Mouse (Mus musculus): ENCODE results near the gene Csf2. TPM values are rescaled to one million over a fixed set of nuclear protein-coding genes. Genes with fewer than 3 reads are reported as not detected.

The Csf2 gene
- polyA plus RNA-seq, 1 experiment, result not detected

DNA sequence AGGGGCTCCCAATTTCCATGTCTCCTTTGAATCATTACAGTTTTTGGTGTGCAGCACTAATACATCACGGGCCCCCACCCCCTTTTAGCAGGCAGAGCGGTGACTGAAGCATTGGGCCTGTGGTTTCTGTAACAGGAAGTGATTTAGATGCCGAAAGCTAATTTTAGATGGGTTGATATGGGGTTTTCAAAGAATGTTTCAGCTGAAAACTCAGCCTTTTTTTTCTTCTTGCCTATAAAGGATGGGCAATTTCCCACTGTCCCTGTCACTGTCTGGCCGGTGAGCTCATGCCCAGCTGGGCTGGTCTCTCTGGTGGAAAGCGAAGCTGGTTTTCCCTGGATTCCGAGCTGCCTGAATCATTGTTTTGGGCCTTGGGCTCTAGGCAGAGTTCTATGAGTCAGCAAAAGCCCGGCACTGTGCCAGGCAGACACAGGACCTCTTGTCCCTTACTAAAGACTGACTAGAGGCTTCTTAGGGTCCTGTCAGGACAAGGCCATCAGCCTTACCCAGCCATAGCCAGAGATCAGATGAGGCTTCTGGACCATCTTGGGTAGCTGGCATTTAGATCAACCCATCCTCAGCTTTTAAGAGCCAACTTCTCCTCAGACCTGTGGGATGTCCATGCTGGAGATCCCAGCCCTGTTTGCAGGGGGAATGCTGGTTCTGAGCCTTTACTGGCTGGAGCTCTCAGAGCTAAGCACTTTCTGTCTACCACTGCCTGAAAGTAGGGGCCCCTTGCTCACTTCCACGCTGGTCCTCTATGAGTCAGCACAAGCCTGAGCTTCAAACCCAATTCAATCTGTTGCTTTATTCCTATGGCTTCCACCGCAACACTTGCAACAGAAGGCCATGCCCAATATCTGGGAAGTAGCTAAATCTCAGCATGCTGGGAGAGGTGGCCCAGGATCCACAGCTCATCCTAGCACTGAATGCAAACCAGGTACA, 34.7 kb downstream of the Csf2 start:
- no peak overlapping the region for H3K4me3 ChIP-seq (ENCODE audit: low read depth, low read length)
- no peak overlapping the region for H3K9ac ChIP-seq (ENCODE audit: low read depth, poor library complexity, severe bottlenecking)
- no peaks in the 10 kb centered on the region for H3K4me1 ChIP-seq (ENCODE audit: control insufficient read depth, insufficient read depth, low read length)
- no peaks in the 10 kb centered on the region for H3K27me3 ChIP-seq (ENCODE audit: control insufficient read depth, insufficient read depth, low read length, poor library complexity, severe bottlenecking)
- no peaks in the 10 kb centered on the region for H3K36me3 ChIP-seq (ENCODE audit: control insufficient read depth, insufficient read depth, low read length, poor library complexity, severe bottlenecking)
- H3K27ac ChIP-seq (ENCODE audit: insufficient read depth, low read length), result no peak overlapping the region
- no peak for TF ChIP-seq CTCF (IDR thresholded peaks at IDR 0.05; ENCODE audit: low read depth, low read length)
- no peak for TF ChIP-seq EP300 (IDR thresholded peaks at IDR 0.05; ENCODE audit: insufficient read depth, low read depth, low read length)
- H3K9me3 ChIP-seq (replicated peaks; ENCODE audit: control insufficient read depth, insufficient read depth, low read length, poor library complexity, severe bottlenecking), result no peaks in the 10 kb centered on the region

DNA sequence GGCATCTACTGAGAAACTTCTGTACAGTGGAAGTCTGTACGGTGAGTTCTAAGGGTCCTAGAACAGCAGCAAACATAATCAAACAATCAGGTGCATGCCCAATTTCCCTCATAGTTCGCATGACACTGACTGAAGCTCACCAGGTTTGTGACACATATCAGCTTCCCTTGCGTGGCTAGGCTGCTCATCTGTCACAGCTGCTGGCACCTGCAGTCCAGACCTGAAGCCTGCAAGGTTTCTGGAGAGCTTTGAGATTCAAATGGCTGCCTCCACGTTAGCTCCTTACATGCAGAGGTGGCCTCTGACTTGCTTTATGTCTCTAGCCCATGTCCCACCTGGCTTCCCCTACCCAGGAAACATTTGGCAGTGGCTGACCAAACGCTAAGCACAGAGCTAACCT, 35.8 kb downstream of the Csf2 start:
- H3K27me3 ChIP-seq (ENCODE audit: control insufficient read depth, insufficient read depth, low read length, poor library complexity, severe bottlenecking), result no peaks in the 10 kb centered on the region
- no peaks in the 10 kb centered on the region for H3K36me3 ChIP-seq (ENCODE audit: control insufficient read depth, insufficient read depth, low read length, poor library complexity, severe bottlenecking)
- H3K4me1 ChIP-seq (ENCODE audit: control insufficient read depth, insufficient read depth, low read length), result no peaks in the 10 kb centered on the region
- H3K4me3 ChIP-seq (ENCODE audit: low read depth, low read length), result no peak overlapping the region
- no peak for TF ChIP-seq CTCF (IDR thresholded peaks at IDR 0.05; ENCODE audit: low read depth, low read length)
- no peak for TF ChIP-seq EP300 (IDR thresholded peaks at IDR 0.05; ENCODE audit: insufficient read depth, low read depth, low read length)
- no peak for TF ChIP-seq POLR2A (IDR thresholded peaks at IDR 0.05; ENCODE audit: insufficient read depth, low read length)
- H3K9ac ChIP-seq (ENCODE audit: low read depth, poor library complexity, severe bottlenecking), result no peak overlapping the region
- no peak overlapping the region for H3K27ac ChIP-seq (ENCODE audit: insufficient read depth, low read length)
- H3K9me3 ChIP-seq (replicated peaks; ENCODE audit: control insufficient read depth, insufficient read depth, low read length, poor library complexity, severe bottlenecking), result no peaks in the 10 kb centered on the region

DNA sequence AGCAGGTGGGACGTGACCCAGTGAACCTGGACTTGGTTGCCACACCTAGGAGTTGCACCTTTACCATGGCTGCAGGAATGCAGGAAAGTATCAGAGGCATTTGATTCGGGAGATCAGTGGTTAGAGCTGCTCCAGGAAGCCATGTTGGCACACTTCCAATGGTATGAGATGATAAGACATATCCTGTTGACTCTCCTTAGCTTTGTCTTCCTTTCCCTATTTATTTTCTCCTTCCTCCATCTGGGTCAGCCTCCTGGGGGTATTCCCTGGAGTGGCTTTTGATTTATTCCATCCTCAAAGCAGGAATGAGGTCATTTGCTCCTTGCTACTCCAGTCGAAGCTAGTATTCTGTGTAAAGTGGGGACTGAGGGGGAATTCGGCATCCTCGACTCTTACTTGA, 42.5 kb downstream of the Csf2 start:
- peaks cover 1% of the 10 kb centered on the region for H3K4me1 ChIP-seq (ENCODE audit: control insufficient read depth, insufficient read depth, low read length)
- no peak overlapping the region for H3K4me3 ChIP-seq (ENCODE audit: low read depth, low read length)
- no peaks in the 10 kb centered on the region for H3K36me3 ChIP-seq (ENCODE audit: control insufficient read depth, insufficient read depth, low read length, poor library complexity, severe bottlenecking)
- no peaks in the 10 kb centered on the region for H3K27me3 ChIP-seq (ENCODE audit: control insufficient read depth, insufficient read depth, low read length, poor library complexity, severe bottlenecking)
- TF ChIP-seq EP300 (IDR thresholded peaks at IDR 0.05; ENCODE audit: insufficient read depth, low read depth, low read length) (no peak), CTCF (IDR thresholded peaks at IDR 0.05; ENCODE audit: low read depth, low read length) (no peak), POLR2A (IDR thresholded peaks at IDR 0.05; ENCODE audit: insufficient read depth, low read length) (no peak)
- no peak overlapping the region for H3K27ac ChIP-seq (ENCODE audit: insufficient read depth, low read length)
- no peaks in the 10 kb centered on the region for H3K9me3 ChIP-seq (replicated peaks; ENCODE audit: control insufficient read depth, insufficient read depth, low read length, poor library complexity, severe bottlenecking)
- H3K9ac ChIP-seq (ENCODE audit: low read depth, poor library complexity, severe bottlenecking), result no peak overlapping the region

DNA sequence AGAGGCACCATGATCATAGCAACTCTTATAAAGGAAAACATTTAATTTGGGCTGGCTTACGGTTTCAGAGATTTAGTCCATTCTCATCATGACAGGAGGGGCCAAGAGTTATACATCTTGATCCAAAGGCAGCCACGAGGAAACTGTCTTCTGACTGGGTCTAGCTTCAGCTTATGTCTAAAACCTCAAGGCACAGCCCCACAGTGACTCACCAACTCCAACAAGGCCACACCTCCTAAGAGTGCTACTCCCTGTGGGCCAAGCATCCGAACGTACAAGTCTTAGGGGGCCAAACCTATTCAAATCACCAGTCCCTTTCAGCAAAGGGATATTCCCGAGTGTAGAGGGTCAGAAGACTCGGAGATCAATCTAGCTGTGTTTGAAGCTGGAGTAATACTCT, 44.1 kb downstream of the Csf2 start:
- Histone ChIP-seq H3K4me3 (ENCODE audit: low read depth, low read length) (no peak overlapping the region), H3K9me3 (replicated peaks; ENCODE audit: control insufficient read depth, insufficient read depth, low read length, poor library complexity, severe bottlenecking) (no peaks in the 10 kb centered on the region), H3K36me3 (ENCODE audit: control insufficient read depth, insufficient read depth, low read length, poor library complexity, severe bottlenecking) (no peaks in the 10 kb centered on the region), H3K27me3 (ENCODE audit: control insufficient read depth, insufficient read depth, low read length, poor library complexity, severe bottlenecking) (no peaks in the 10 kb centered on the region), H3K9ac (ENCODE audit: low read depth, poor library complexity, severe bottlenecking) (no peak overlapping the region), H3K4me1 (ENCODE audit: control insufficient read depth, insufficient read depth, low read length) (peaks cover 4% of the 10 kb centered on the region), H3K27ac (ENCODE audit: insufficient read depth, low read length) (no peak overlapping the region)
- TF ChIP-seq EP300 (IDR thresholded peaks at IDR 0.05; ENCODE audit: insufficient read depth, low read depth, low read length) (no peak), CTCF (IDR thresholded peaks at IDR 0.05; ENCODE audit: low read depth, low read length) (no peak), POLR2A (IDR thresholded peaks at IDR 0.05; ENCODE audit: insufficient read depth, low read length) (no peak)

DNA sequence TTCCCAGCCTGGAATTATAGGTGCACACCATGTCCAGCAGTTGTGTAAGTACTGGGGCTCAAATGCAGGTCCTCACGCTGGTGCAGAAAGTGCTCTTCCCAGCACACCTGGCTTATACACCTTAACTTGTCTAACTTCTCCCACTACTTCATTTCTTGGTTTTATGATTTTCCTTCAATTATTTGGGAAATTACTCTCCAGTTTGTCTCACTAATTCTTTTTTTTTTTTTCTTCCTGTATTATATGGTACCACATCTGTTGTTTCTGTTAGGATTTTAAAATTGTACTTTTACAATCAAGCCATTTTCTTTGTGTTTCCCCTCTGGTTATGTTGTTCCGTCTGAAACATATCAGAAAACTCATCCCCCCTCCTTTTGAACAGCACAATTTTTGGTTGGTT, 44.7 kb downstream of the Csf2 start:
- TF ChIP-seq POLR2A (IDR thresholded peaks at IDR 0.05; ENCODE audit: insufficient read depth, low read length) (no peak), EP300 (IDR thresholded peaks at IDR 0.05; ENCODE audit: insufficient read depth, low read depth, low read length) (no peak), CTCF (IDR thresholded peaks at IDR 0.05; ENCODE audit: low read depth, low read length) (no peak)
- Histone ChIP-seq H3K36me3 (ENCODE audit: control insufficient read depth, insufficient read depth, low read length, poor library complexity, severe bottlenecking) (no peaks in the 10 kb centered on the region), H3K27me3 (ENCODE audit: control insufficient read depth, insufficient read depth, low read length, poor library complexity, severe bottlenecking) (no peaks in the 10 kb centered on the region), H3K27ac (ENCODE audit: insufficient read depth, low read length) (no peak overlapping the region), H3K4me1 (ENCODE audit: control insufficient read depth, insufficient read depth, low read length) (peaks cover 4% of the 10 kb centered on the region), H3K9ac (ENCODE audit: low read depth, poor library complexity, severe bottlenecking) (no peak overlapping the region), H3K4me3 (ENCODE audit: low read depth, low read length) (no peak overlapping the region), H3K9me3 (replicated peaks; ENCODE audit: control insufficient read depth, insufficient read depth, low read length, poor library complexity, severe bottlenecking) (no peaks in the 10 kb centered on the region)

DNA sequence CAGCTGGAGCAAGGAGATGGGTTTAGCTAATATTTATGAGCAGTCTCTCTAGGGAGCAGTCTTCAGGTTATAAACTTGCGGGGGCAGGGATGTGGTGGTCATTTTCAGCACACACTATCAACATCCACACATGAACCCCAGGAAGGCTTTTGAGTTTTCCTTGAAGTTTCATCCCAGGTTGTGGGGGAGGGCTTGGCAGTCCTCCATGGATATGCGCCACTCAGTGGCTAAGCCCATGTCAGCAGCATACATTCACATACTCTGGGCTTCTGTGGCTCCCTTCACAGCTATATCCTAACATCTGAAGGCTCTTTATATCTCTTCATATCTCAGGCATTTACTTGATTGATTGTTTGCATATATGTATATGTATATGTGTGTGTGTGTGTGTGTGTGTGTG, 46.3 kb downstream of the Csf2 start:
- H3K27ac ChIP-seq (ENCODE audit: insufficient read depth, low read length), result no peak overlapping the region
- H3K4me1 ChIP-seq (ENCODE audit: control insufficient read depth, insufficient read depth, low read length), result peaks cover 4% of the 10 kb centered on the region
- H3K27me3 ChIP-seq (ENCODE audit: control insufficient read depth, insufficient read depth, low read length, poor library complexity, severe bottlenecking), result no peaks in the 10 kb centered on the region
- no peak overlapping the region for H3K9ac ChIP-seq (ENCODE audit: low read depth, poor library complexity, severe bottlenecking)
- no peak overlapping the region for H3K4me3 ChIP-seq (ENCODE audit: low read depth, low read length)
- H3K9me3 ChIP-seq (replicated peaks; ENCODE audit: control insufficient read depth, insufficient read depth, low read length, poor library complexity, severe bottlenecking), result no peaks in the 10 kb centered on the region
- no peaks in the 10 kb centered on the region for H3K36me3 ChIP-seq (ENCODE audit: control insufficient read depth, insufficient read depth, low read length, poor library complexity, severe bottlenecking)
- peak; percentile 9 for TF ChIP-seq CTCF (IDR thresholded peaks at IDR 0.05; ENCODE audit: low read depth, low read length)
- no peak for TF ChIP-seq POLR2A (IDR thresholded peaks at IDR 0.05; ENCODE audit: insufficient read depth, low read length)
